8 mouse cellular contexts compared by ENCODE assay signal in genomic region chr15:24407691-24408090, GRCm38 (mm10).
A peak's percentile ranks its signal among the peaks of the same experiment; 100 is the strongest.
DNase-seq lines count a peak whose midpoint lies in the region; ATAC-seq and TF ChIP-seq lines count a peak whose summit lies in the region.

No protein-coding gene starts in this region.

- H3K4me2 ChIP-seq in lung, postnatal 0 days (replicated peaks; ENCODE audit: low read depth, low read length), result no peak overlapping the region
- no peak overlapping the region for H3K4me2 ChIP-seq in midbrain, postnatal 0 days (ENCODE audit: low read depth, low read length, poor library complexity, severe bottlenecking)

- H3K27me3 ChIP-seq in lung, postnatal 0 days (replicated peaks; ENCODE audit: insufficient read depth, low read length), result no peaks in the 10 kb centered on the region
- no peaks in the 10 kb centered on the region for H3K27me3 ChIP-seq in midbrain, postnatal 0 days (ENCODE audit: insufficient read depth, low read length)

- no peaks in the 10 kb centered on the region for H3K36me3 ChIP-seq in lung, postnatal 0 days (ENCODE audit: insufficient read depth, low read length)
- no peaks in the 10 kb centered on the region for H3K36me3 ChIP-seq in midbrain, postnatal 0 days (ENCODE audit: insufficient read depth, low read length)

- TF ChIP-seq EP300 in lung, postnatal 0 days (IDR thresholded peaks at IDR 0.05), result no peak

- H3K4me1 ChIP-seq in lung, postnatal 0 days (ENCODE audit: insufficient read depth, low read depth, low read length), result no peaks in the 10 kb centered on the region
- no peaks in the 10 kb centered on the region for H3K4me1 ChIP-seq in midbrain, postnatal 0 days (ENCODE audit: insufficient read depth, low read length)

- TF ChIP-seq CTCF in lung, postnatal 0 days (IDR thresholded peaks at IDR 0.05), result peak; percentile 62
- TF ChIP-seq CTCF in midbrain, postnatal 0 days (IDR thresholded peaks at IDR 0.05), result peak; percentile 88

- no peak overlapping the region for H3K27ac ChIP-seq in lung, postnatal 0 days (ENCODE audit: low read length)
- H3K27ac ChIP-seq in midbrain, postnatal 0 days (ENCODE audit: low read depth, low read length), result no peak overlapping the region

- H3K9ac ChIP-seq in lung, postnatal 0 days (replicated peaks; ENCODE audit: low read depth), result no peak overlapping the region
- no peak overlapping the region for H3K9ac ChIP-seq in midbrain, postnatal 0 days (replicated peaks; ENCODE audit: low read length, poor library complexity, severe bottlenecking)

- H3K4me3 ChIP-seq in lung, postnatal 0 days (ENCODE audit: low read depth, low read length), result no peak overlapping the region
- no peak overlapping the region for H3K4me3 ChIP-seq in midbrain, postnatal 0 days (ENCODE audit: low read depth, low read length)

- no peak for ATAC-seq in lung, postnatal 0 days
- no peak for ATAC-seq in midbrain, postnatal 0 days (ENCODE audit: low FRiP score)

- no peaks in the 10 kb centered on the region for H3K9me3 ChIP-seq in lung, postnatal 0 days (ENCODE audit: low read length)
- H3K9me3 ChIP-seq in midbrain, postnatal 0 days (ENCODE audit: low read length), result no peaks in the 10 kb centered on the region

- WGBS in lung, postnatal 0 days, result 46% methylated on average over 3 of the region's 3 CpGs
- 67% methylated on average over 3 of the region's 3 CpGs for WGBS in midbrain, postnatal 0 days

- peak; percentile 5 for DNase-seq in lung, postnatal 0 days (ENCODE audit: low spot score)
- no peak for DNase-seq in lung, postnatal 4 days
- peak; percentile 85 for DNase-seq in adipocyte (ENCODE audit: low spot score)
- DNase-seq in embryo, embryonic 10.5 days (ENCODE audit: low spot score), result peak; percentile 81
- peak; percentile 67 for DNase-seq in layer of hippocampus, adult 11-12 months (ENCODE audit: low spot score)
- peak; percentile 83 for DNase-seq in midbrain, postnatal 0 days (ENCODE audit: low spot score)
- DNase-seq in thymus, postnatal 0 days (ENCODE audit: low spot score), result no peak
- no peak for DNase-seq in T-cell, adult 2 months (ENCODE audit: low spot score)

Comparison
In these comparisons a context has a peak if more than half of its experiments do, and no peak if none do; other contexts are left out.
1. DNase-seq: peak in lung, postnatal 0 days (single experiment), adipocyte (single experiment), embryo, embryonic 10.5 days (single experiment), layer of hippocampus, adult 11-12 months (single experiment) and midbrain, postnatal 0 days (single experiment); none in lung, postnatal 4 days (0 of 2), thymus, postnatal 0 days (single experiment) and T-cell, adult 2 months (single experiment).